Mouse (Mus musculus): ENCODE data around the gene Cnot3.
"Not testable (repeated sequence)": the region's sequence is repeated elsewhere in the genome, so short reads cannot be mapped to it uniquely, and the experiment has no call there.

Cnot3 gene

GRCm38 (mm10) chr7:3644672-3645487 lies at the start of gene Cnot3:
Gene Cnot3 (plus strand): TSS chr7:3645268.
- DNase-seq (ENCODE audit: low spot score in 2 of 2), result peak; percentile 93 to 96

DNA sequence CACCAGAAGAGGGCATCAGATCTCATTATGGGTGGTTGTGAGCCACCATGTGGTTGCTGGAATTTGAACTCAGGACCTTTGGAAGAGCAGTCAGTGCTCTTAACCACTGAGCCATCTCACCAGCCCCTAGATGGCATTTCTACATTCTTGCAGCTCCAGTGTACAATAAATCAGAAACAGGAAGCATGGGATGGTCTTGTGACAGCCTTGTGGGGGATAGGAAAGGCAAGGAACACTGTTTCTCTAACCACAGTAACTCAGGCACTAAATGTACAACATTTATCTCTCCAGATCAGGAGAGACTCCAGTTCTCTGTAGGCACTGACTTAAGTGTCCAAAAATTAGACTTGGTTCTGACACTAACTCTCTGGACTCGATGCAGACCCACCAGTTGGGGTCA lies 47.3 kb upstream of the Cnot3 start:
- not testable (repeated sequence) for DNase-seq (ENCODE audit: low spot score in 2 of 2)

GRCm38 (mm10) chr7:3601119-3601518 lies 43.9 kb upstream of the Cnot3 start:
- DNase-seq (ENCODE audit: low spot score in 2 of 2), result peak in 1 of 2 experiments; percentile 56

DNA sequence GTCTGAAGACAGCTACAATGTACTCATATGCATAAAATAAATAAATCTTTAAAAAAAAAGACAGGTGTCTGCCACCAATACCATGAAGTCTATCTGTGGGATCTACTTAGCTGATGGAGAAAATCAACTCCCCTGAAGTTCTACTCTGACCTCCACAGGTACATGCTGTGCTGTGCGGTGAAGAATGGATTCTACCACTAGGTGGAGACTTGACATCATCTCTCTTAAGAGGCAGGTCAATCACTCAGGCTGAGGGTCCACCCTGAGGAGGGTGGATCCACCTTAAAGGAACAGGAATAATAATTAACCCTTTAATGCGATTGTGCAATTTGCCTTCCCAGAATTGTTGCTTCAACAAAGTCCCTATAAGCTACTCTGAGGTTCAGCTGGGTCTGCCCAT lies 38.3 kb upstream of the Cnot3 start:
- DNase-seq (ENCODE audit: low spot score in 2 of 2), result no peak

- DNase-seq (ENCODE audit: low spot score in 2 of 2), result no peak
Measured at GRCm38 (mm10) chr7:3607391-3607790, 37.7 kb upstream of the Cnot3 start.

GRCm38 (mm10) chr7:3608668-3609067 lies 36.4 kb upstream of the Cnot3 start:
- DNase-seq (ENCODE audit: low spot score in 2 of 2), result no peak

DNA sequence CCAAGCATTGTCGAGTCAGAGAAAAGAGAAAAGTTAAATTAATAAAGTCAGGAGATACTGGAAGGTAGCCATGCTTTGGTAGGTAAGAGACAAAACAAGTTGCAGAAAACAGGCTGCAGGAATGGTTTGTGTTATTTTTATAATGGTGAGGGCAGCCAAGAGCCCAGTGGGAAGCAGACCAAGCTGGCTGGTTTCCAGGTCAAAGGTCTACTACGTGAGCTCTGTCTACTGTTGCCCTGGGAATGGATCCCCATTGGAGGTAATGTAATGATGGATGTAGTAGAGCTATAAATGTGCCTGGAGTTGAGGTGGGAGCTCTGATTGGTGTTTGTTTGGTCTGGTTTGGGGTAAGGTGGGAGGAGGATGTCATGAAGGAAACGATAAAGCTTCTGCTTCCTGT lies 36.0 kb upstream of the Cnot3 start:
- no peak for DNase-seq (ENCODE audit: low spot score in 2 of 2)

DNA sequence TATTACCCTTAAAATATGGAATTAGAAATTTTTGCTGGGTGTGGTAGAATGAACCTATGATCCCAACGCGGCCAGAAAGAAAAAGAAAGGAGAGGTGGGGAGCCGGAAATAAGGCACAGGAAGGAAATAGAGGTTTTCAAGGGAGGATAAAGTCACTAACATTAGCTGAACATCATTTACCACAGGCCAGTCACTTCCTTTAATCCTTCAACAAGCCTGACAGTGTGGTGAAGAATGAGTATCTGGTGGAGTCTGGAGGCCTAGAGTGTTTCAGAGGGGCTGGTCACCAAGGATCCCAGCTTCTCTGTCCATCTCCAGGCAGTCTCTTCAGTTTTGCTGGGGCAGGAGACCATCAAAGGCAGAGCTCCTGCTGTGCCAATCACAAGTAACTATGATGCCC lies 34.6 kb upstream of the Cnot3 start:
- DNase-seq (ENCODE audit: low spot score in 2 of 2), result no peak

DNA sequence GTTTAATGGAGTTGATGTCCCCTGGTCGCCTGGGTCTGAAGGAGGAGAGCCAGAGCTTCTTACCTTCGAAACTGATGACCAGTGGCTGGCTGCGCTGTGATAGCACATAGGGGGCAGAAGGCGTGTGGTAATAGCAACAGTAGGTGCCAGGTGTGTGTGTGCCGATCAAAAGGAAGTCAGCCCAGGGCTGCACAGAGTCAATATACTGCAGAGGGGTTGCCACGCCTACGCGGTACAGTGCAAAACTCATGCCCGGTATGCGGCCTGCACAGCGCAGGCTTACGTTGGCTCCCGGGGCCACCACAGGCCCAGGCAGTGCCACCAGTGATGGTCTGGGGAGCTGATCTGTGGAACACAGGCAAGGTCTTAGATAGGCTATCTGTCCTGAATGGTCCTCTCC lies 34.1 kb upstream of the Cnot3 start:
- no peak for DNase-seq (ENCODE audit: low spot score in 2 of 2)

- DNase-seq (ENCODE audit: low spot score in 2 of 2), result no peak
Measured at GRCm38 (mm10) chr7:3614021-3614420, 31.0 kb upstream of the Cnot3 start.

DNA sequence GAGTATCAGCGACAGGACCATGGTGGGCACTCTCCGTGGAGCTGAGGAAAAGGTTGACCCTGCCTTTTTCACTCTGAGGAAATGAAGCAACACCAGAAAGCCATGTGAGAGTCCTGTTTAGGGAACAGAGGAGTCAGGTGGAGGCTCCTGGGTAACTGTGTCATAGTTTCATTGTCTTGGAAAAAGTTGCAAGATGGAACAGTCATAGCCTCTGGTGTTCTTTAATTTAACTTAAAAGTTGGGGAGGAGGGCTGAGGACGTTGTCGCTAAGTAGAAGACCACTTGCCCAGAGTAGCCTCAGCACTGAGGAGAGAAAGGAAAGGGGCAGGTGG lies 29.0 kb upstream of the Cnot3 start, which contains the start of gene Oscar:
Gene Oscar (minus strand): TSS at position 101 of the 332 bp plus-strand sequence.
- DNase-seq (ENCODE audit: low spot score in 2 of 2), result no peak

DNA sequence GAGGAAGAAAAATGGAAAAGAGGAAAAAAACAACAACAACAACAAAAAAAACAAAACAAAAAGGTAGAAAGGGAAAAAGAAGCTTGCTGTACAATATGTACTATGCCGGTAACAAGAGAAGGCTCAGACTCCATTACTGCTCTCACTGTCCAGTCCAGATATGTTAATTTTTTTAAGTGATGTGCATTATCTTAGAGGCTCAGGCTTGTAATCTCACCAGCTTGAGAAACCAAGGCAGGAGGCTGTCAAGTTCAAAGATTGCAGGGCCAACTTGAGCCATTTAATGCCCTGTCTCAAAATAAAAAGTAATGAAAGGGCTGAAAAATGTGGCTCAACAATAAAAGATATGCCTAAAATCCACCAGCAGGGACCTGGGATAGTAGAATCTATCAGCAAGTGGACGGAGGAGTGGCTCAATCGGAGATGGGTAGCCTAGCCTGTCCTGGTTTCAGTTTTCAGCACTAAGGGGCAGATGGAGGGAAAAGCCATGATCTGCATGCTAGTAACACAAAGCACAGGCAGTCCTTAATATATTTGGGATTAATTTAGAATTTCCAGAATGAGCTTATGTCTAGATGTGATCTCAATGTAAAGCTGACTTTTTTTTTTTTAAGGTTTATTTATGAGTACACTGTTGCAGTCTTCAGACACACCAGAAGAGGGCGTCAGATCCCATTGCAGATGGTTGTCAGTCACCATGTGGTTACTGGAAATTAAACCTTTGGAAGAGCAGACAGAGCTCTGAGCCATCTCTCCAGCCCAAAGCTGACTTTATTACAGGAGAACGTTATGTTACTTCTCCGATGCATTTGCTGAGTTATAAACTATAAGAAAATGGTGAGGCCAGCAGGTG lies 28.5 kb upstream of the Cnot3 start:
- DNase-seq (ENCODE audit: low spot score in 2 of 2), result peak in 1 of 2 experiments; percentile 38

- peak; percentile 55 to 81 for DNase-seq (ENCODE audit: low spot score in 2 of 2)
Measured at GRCm38 (mm10) chr7:3617242-3617995, 27.6 kb upstream of the Cnot3 start, which contains the start of gene Ndufa3. Gene Ndufa3 (plus strand): TSS chr7:3617373.

GRCm38 (mm10) chr7:3629030-3629429 lies 16.0 kb upstream of the Cnot3 start:
- DNase-seq (ENCODE audit: low spot score in 2 of 2), result no peak

- DNase-seq (ENCODE audit: low spot score in 2 of 2), result peak; percentile 78 to 86
Measured at GRCm38 (mm10) chr7:3629543-3630477, 15.3 kb upstream of the Cnot3 start, which contains the start of the genes Tfpt and Prpf31. Gene Tfpt (minus strand): TSS chr7:3629929. Gene Prpf31 (plus strand): TSS chr7:3629985.

DNA sequence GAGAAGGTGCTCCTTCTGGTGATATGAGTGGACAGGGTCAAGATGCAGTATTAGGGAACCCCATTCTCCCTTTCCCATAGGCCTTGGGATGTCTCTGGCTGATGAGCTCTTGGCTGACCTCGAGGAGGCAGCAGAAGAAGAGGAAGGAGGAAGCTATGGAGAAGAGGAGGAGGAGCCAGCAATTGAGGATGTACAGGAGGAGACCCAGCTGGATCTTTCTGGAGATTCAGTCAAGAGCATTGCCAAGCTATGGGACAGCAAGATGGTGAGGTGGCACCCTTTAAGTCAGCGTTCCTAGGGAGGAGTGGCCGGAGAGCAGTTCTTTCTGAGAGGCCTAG lies 14.6 kb upstream of the Cnot3 start:
- DNase-seq (ENCODE audit: low spot score in 2 of 2), result no peak

GRCm38 (mm10) chr7:3643412-3643811 lies 1.7 kb upstream of the Cnot3 start:
- no peak for DNase-seq (ENCODE audit: low spot score in 2 of 2)

DNA sequence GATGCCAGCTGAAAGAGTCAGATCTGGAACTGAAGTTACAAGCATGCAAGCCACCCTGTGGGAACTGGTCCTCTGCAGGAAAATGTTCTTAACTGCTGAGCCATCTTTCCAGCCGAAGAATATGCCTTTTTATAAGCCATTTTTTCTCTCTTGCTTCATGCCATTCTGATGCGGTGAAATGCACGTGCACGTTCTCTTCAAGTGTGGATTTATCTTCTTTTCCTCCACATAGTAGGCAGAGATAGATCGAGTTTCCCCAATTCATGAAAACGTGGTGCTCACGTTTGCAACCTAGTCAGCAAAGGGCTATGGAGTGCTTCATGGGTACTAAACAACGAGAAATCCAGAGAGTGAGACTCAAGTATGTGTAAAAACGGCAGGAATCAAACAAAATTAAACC lies 1.2 kb upstream of the Cnot3 start:
- DNase-seq (ENCODE audit: low spot score in 2 of 2), result no peak

GRCm38 (mm10) chr7:3644348-3644671 lies 758 bp upstream of the Cnot3 start:
- DNase-seq (ENCODE audit: low spot score in 2 of 2), result peak in 1 of 2 experiments; percentile 77

GRCm38 (mm10) chr7:3645488-3646025 lies 489 bp downstream of the Cnot3 start:
- DNase-seq (ENCODE audit: low spot score in 2 of 2), result no peak

DNA sequence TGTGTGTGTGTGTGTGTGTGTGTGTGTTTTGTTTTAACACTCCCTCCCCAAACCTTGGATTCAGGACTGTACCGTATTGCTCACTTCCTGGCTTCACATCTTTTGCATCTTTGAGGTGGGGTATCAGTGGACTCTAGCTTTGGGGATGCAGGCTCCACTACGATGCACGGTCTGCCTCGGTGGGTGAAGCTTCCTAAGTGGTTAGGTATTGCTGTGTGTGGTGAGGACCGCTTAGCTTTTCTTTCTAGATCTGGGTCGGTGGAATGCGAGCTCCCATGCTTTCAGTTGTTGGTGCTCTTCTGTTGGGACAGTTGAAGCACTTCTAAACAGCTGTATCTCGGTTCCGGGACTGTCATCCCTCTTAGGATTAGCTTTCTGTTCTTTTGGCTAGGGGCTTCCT lies 1.1 kb downstream of the Cnot3 start:
- no peak for DNase-seq (ENCODE audit: low spot score in 2 of 2)
